ENCODE assay signal across 8 mouse cellular contexts in genomic region chr12:86077736-86078135, GRCm38 (mm10). TPM values are rescaled to one million over a fixed set of nuclear protein-coding genes. Genes with fewer than 3 reads are reported as not detected.
DNase-seq lines count a peak whose midpoint lies in the region; ATAC-seq and TF ChIP-seq lines count a peak whose summit lies in the region.

No protein-coding gene starts in this region.

- H3K4me1 ChIP-seq in lung, embryonic 15.5 days: peaks cover 41% of the 10 kb centered on the region
- peaks cover 38% of the 10 kb centered on the region for H3K4me1 ChIP-seq in embryonic facial prominence, embryonic 10.5 days
- peaks cover 34% of the 10 kb centered on the region for H3K4me1 ChIP-seq in hindbrain, embryonic 15.5 days (replicated peaks)
- H3K4me1 ChIP-seq in midbrain, postnatal 0 days (ENCODE audit: insufficient read depth, low read length): peaks cover 7% of the 10 kb centered on the region; the same call in 1 of the 2 replicates

- 20% methylated on average over 11 of the region's 11 CpGs for WGBS in lung, embryonic 15.5 days
- 13% methylated on average over 11 of the region's 11 CpGs for WGBS in embryonic facial prominence, embryonic 10.5 days
- WGBS in hindbrain, embryonic 15.5 days: 26% methylated on average over 11 of the region's 11 CpGs
- 26% methylated on average over 11 of the region's 11 CpGs for WGBS in midbrain, postnatal 0 days

- peak overlapping the region; percentile 49 for H3K4me3 ChIP-seq in lung, embryonic 15.5 days
- peak overlapping the region; percentile 71 for H3K4me3 ChIP-seq in embryonic facial prominence, embryonic 10.5 days
- peak overlapping the region; percentile 65 for H3K4me3 ChIP-seq in hindbrain, embryonic 15.5 days
- H3K4me3 ChIP-seq in midbrain, postnatal 0 days (ENCODE audit: low read depth, low read length): peak overlapping the region; percentile 43; the same call in 1 of the 2 replicates

- ATAC-seq in lung, embryonic 15.5 days (ENCODE audit: borderline replicate concordance, extremely low read depth, low FRiP score, low TSS enrichment): no peak
- ATAC-seq in hindbrain, embryonic 15.5 days (ENCODE audit: low FRiP score, low read depth): no peak
- no peak for ATAC-seq in midbrain, postnatal 0 days (ENCODE audit: low FRiP score)
- ATAC-seq in monocyte, adult 5-6 weeks (replicated peaks; ENCODE audit: insufficient number of reproducible peaks, low FRiP score, low TSS enrichment, poor library complexity, severe bottlenecking): no peak

- DNase-seq in lung, postnatal 25 days (ENCODE audit: low spot score): no peak
- peak; percentile 47 for DNase-seq in embryonic facial prominence, embryonic 10.5 days (ENCODE audit: low spot score)
- no peak for DNase-seq in midbrain, postnatal 0 days (ENCODE audit: low spot score)
- DNase-seq in left cerebral cortex, adult 11 months (ENCODE audit: low spot score): no peak
- DNase-seq in layer of hippocampus, adult 18-20 months (ENCODE audit: low spot score in 2 of 2): no peak

- no peak for TF ChIP-seq CTCF in midbrain, postnatal 0 days (IDR thresholded peaks at IDR 0.05)

- H3K9me3 ChIP-seq in lung, embryonic 15.5 days: no peaks in the 10 kb centered on the region
- no peaks in the 10 kb centered on the region for H3K9me3 ChIP-seq in embryonic facial prominence, embryonic 10.5 days
- no peaks in the 10 kb centered on the region for H3K9me3 ChIP-seq in hindbrain, embryonic 15.5 days
- H3K9me3 ChIP-seq in midbrain, postnatal 0 days (ENCODE audit: low read length): no peaks in the 10 kb centered on the region

- H3K27ac ChIP-seq in lung, embryonic 15.5 days: peak overlapping the region; percentile 96
- H3K27ac ChIP-seq in embryonic facial prominence, embryonic 10.5 days (replicated peaks): peak overlapping the region; percentile 96
- no peak overlapping the region for H3K27ac ChIP-seq in hindbrain, embryonic 15.5 days (replicated peaks)
- H3K27ac ChIP-seq in midbrain, postnatal 0 days (ENCODE audit: low read depth, low read length): no peak overlapping the region

- peak overlapping the region; percentile 81 for H3K4me2 ChIP-seq in lung, embryonic 15.5 days
- peak overlapping the region; percentile 99 for H3K4me2 ChIP-seq in hindbrain, embryonic 15.5 days
- H3K4me2 ChIP-seq in midbrain, postnatal 0 days (ENCODE audit: low read depth, low read length, poor library complexity, severe bottlenecking): peak overlapping the region; percentile 94

- peak overlapping the region; percentile 63 for H3K9ac ChIP-seq in lung, embryonic 15.5 days
- H3K9ac ChIP-seq in hindbrain, embryonic 15.5 days: no peak overlapping the region
- H3K9ac ChIP-seq in midbrain, postnatal 0 days (replicated peaks; ENCODE audit: low read length, poor library complexity, severe bottlenecking): 0 out of 2 replicates have a peak overlapping the region, but pooled peaks have one; percentile 29

- H3K27me3 ChIP-seq in lung, embryonic 15.5 days: no peaks in the 10 kb centered on the region
- peaks cover 47% of the 10 kb centered on the region for H3K27me3 ChIP-seq in embryonic facial prominence, embryonic 10.5 days (replicated peaks; ENCODE audit: low read depth, poor library complexity, severe bottlenecking)
- peaks cover 14% of the 10 kb centered on the region; the same call in 1 of the 2 replicates for H3K27me3 ChIP-seq in hindbrain, embryonic 15.5 days
- H3K27me3 ChIP-seq in midbrain, postnatal 0 days (ENCODE audit: insufficient read depth, low read length): peaks cover 16% of the 10 kb centered on the region; the same call in 1 of the 2 replicates

- no peaks in the 10 kb centered on the region for H3K36me3 ChIP-seq in lung, embryonic 15.5 days
- no peaks in the 10 kb centered on the region; the same call in 1 of the 2 replicates for H3K36me3 ChIP-seq in embryonic facial prominence, embryonic 10.5 days (replicated peaks)
- H3K36me3 ChIP-seq in hindbrain, embryonic 15.5 days: no peaks in the 10 kb centered on the region
- no peaks in the 10 kb centered on the region for H3K36me3 ChIP-seq in midbrain, postnatal 0 days (ENCODE audit: insufficient read depth, low read length)

RNA-seq across cellular contexts. Expression of gene Tgfb3, which starts 1.1 kb away (rescaled TPM):
- 51.1 and 51.8 TPM in 2 replicates for polyA plus RNA-seq in lung, embryonic 15.5 days (2015; fragmentation: Nextera tagmentation; extraction: Ambion mirVana)
- 10.7 and 14.4 TPM in 2 replicates for polyA plus RNA-seq in embryonic facial prominence, embryonic 10.5 days (2016; fragmentation: Nextera tagmentation; extraction: Ambion mirVana)
- 5.1 and 5.4 TPM in 2 replicates for polyA plus RNA-seq in hindbrain, embryonic 15.5 days (2015; fragmentation: Nextera tagmentation; extraction: Ambion mirVana)
- 3.3 and 3.6 TPM in 2 replicates for total RNA-seq in midbrain, postnatal 0 days (2014; rRNA removed)
- 3.7 and 4.4 TPM in 2 replicates for polyA plus RNA-seq in midbrain, postnatal 0 days (2015; fragmentation: Nextera tagmentation; extraction: Ambion mirVana)
- 10 to 100 TPM; 18.8 to 19.4 TPM for total RNA-seq in layer of hippocampus, adult 18-20 months (2021)
- 0.32 to 2.7 TPM (median 1.0 TPM) in 3 replicates for total RNA-seq in monocyte, adult 5-6 weeks (2017)

RNA-seq across cellular contexts. Expression of gene Ift43, which starts 4.6 kb away (rescaled TPM):
- polyA plus RNA-seq in lung, embryonic 15.5 days (2015; fragmentation: Nextera tagmentation; extraction: Ambion mirVana): 93.8 and 96.6 TPM in 2 replicates
- polyA plus RNA-seq in embryonic facial prominence, embryonic 10.5 days (2016; fragmentation: Nextera tagmentation; extraction: Ambion mirVana): 62.4 and 64.8 TPM in 2 replicates
- 42.7 and 45.8 TPM in 2 replicates for polyA plus RNA-seq in hindbrain, embryonic 15.5 days (2015; fragmentation: Nextera tagmentation; extraction: Ambion mirVana)
- total RNA-seq in midbrain, postnatal 0 days (2014; rRNA removed): 11.9 and 13.7 TPM in 2 replicates
- 29.7 and 30.0 TPM in 2 replicates for polyA plus RNA-seq in midbrain, postnatal 0 days (2015; fragmentation: Nextera tagmentation; extraction: Ambion mirVana)
- total RNA-seq in layer of hippocampus, adult 18-20 months (2021): 10 to 100 TPM; 13.9 to 15.0 TPM
- 4.9 TPM in 1 of 3 replicates, not detected in the others for total RNA-seq in monocyte, adult 5-6 weeks (2017)

Comparison
In these comparisons a context has a peak if more than half of its experiments do, and no peak if none do; other contexts are left out.
1. H3K27ac ChIP-seq: peak in lung, embryonic 15.5 days (single experiment) and embryonic facial prominence, embryonic 10.5 days (single experiment); none in hindbrain, embryonic 15.5 days (single experiment) and midbrain, postnatal 0 days (single experiment).
2. Peak in every context shown above with its lines, with median percentiles within 50 percentile points of each other: H3K4me2 ChIP-seq and H3K4me3 ChIP-seq.